Mouse (Mus musculus) ovary, adult 18-20 months (tissue): ENCODE results near the gene Ostn.
A peak's percentile ranks its signal among the peaks of the same experiment; 100 is the strongest.

Source experiments
- DNase-seq: peaks from one replicate; pipeline ENCODE4 v3.0.0; 2022; ENCODE audit warnings: low spot score, mixed read lengths

Gene Ostn

DNA sequence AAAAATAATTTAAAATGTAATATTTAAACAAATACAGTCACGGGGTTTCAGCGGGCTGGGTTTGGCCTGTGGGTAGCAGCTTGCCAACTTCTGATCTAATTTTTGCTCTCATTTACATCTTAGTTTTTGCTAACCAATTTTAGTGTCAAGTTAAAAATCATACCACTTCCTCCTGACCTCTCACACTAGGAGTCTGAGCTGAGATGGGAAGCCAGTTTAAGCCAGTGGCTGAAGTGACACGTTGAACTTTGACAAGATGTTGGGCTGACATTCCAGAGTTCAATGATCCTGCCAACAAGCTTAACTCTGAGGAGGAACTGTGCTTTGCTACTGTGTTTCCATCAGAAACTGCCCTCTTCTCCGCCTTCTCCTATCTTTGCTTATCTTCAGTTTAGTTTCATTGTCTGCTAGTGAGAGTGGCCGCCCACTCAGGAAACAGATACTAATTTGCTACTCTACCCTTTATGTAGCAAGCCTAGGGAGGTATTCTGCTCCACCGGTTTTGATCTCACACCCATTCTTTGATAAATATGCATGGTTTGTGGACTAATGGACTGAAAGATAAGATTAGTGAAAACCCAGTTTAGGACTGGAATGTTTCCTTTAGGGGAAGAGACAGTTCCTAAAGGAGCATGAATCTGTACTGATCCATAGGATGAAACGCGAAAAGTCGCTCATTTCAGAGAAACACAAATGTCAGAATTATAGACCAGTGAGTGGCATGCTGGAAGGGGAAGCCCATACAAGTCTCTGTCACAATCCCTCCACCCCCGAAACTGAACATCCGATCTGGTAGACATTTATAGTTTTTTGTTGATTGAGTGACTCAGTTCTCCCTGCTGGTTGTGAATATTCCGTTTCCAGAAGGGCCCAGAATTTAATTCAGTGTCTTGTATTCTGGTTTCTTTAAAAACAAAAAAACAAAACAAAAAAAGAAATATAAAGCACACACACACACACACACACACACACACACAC lies 80.6 kb downstream of the Ostn start:
- DNase-seq: no peak

GRCm38 (mm10) chr16:27388761-27389451 lies 81.6 kb downstream of the Ostn start, which contains the start of gene Ccdc50:
TSS of gene Ccdc50 (plus strand) at chr16:27388869.
- peak; percentile 76 for DNase-seq

- DNase-seq: no peak
Observed at GRCm38 (mm10) chr16:27389534-27390282, 82.4 kb downstream of the Ostn start.

GRCm38 (mm10) chr16:27390306-27390705 lies 83.0 kb downstream of the Ostn start:
- DNase-seq: no peak

- no peak for DNase-seq
Observed at GRCm38 (mm10) chr16:27391845-27392244, 84.6 kb downstream of the Ostn start.

GRCm38 (mm10) chr16:27395251-27396037 lies 88.2 kb downstream of the Ostn start:
- DNase-seq: no peak

DNA sequence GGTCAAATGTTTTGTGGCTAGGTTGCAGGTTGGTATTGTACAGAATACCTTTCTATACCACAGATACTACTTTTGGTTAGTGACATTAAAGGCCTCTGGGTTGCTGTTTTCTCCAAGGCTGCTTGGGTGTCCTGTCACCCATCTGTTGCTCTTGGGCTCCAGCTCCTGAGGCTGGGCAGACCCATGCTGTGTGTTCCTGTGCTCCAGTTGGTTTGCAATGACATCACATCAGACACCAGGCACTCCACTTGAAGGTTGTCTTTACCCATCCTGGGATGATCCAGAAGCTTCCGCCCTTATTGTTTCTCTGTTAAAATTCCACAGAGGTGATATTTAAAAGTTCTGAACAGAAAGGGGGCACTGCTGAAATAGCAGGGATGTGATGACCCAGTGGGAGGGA lies 89.7 kb downstream of the Ostn start:
- DNase-seq: no peak

DNA sequence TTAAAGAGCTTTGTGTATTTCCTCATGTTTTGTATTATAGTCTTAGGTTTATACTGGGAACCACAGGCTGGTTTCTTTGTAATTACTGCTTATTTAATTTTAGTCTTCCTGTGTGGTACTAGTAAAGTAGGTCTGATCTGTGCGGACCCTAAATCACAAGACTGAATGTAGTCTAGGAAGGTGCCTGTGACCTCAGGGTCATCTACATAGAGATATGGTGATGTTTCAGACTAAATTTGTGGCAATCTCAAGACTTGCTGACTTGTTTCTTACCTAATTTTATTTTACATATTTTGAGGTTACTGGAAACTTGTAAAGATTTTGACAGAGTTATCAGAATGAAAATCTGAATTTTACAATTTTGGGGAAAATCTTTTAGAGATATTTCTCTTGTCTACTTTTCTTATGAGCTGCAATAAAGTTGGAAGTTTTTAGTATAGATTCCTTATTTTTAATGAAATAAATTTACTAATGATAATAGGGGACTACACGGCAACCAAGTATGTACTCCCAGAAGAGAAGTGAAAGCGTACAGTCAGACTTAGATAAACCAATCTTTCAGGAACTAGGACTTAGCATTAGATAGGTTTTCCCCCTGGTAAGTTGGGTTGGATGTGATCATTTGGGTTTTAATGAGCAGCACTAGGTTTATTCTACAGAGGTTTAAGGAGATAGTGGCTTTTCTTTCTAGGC lies 91.9 kb downstream of the Ostn start:
- DNase-seq: no peak

DNA sequence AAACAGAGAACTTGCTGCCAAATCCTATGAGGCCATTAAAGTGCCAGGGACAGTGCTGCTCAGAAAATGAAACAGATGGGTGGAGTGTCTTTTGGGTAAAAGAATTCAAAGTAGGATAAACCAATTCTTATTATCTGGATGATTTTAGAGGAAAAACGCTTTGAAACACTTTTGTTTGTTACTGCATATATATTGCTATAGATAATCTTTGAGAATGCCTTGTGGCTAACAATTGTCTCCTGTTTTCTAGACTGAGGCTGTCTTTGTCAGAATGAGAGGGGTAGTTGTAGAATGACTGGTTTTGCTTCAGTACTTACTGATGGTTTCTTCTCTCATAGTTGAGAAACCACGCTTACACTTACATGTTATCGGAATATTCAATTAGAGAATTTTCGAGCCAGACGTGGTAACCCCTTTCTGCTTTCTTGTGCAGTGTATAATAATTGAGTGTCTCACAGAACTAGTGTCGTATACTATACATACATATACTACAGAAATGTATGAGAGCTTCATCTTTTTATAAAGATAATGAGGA lies 92.5 kb downstream of the Ostn start:
- no peak for DNase-seq
